Mouse (Mus musculus) layer of hippocampus, postnatal 10 days (tissue): ENCODE results near the gene Nolc1. TPM values are rescaled to one million over a fixed set of nuclear protein-coding genes. Genes with fewer than 3 reads are reported as not detected.

Source experiments
- DNase-seq, 2 experiments: peaks; one replicate each; pipeline ENCODE4 v3.0.0; 2021; ENCODE audit warnings: low spot score in 2 of 2
- long read RNA-seq: library from polyadenylated mRNA; stranded (forward); transcript quantifications from one replicate; pipeline ENCODE4 v2.0.0, GENCODE M21; 2023
- total RNA-seq, 2 experiments: library from RNA; stranded (reverse); gene quantifications; 2 replicates each; pipeline ENCODE4 v1.2.3; 2021

Nolc1 gene
- total RNA-seq: 10 to 100 TPM; 41.2 to 45.6 TPM
- long read RNA-seq, transcript Nolc1-203 (13 exons, 3,523 nt): major isoform, 10 of 22 reads
- long read RNA-seq, partial matches to known transcripts: 5 of 22 reads
- long read RNA-seq, other reads (novel, unspliced or antisense): 7 of 22 reads

- DNase-seq: peak; percentile 98 to 99
Observed at GRCm38 (mm10) chr19:46075616-46076607, at the start of gene Nolc1. Nolc1 (plus strand) TSS chr19:46075863.

- DNase-seq: no peak
Observed at GRCm38 (mm10) chr19:46026567-46026966, 49.1 kb upstream of the Nolc1 start.

- DNase-seq: no peak
Observed at GRCm38 (mm10) chr19:46028747-46029320, 46.8 kb upstream of the Nolc1 start.

- DNase-seq: no peak
Observed at GRCm38 (mm10) chr19:46029652-46030051, 46.0 kb upstream of the Nolc1 start.

- no peak for DNase-seq
Observed at GRCm38 (mm10) chr19:46030196-46030983, 45.3 kb upstream of the Nolc1 start.

- DNase-seq: no peak
Observed at GRCm38 (mm10) chr19:46031689-46032432, 43.8 kb upstream of the Nolc1 start.

GRCm38 (mm10) chr19:46032731-46033510 lies 42.7 kb upstream of the Nolc1 start:
- peak; percentile 30 to 55 for DNase-seq

GRCm38 (mm10) chr19:46033911-46034310 lies 41.8 kb upstream of the Nolc1 start:
- no peak for DNase-seq

- DNase-seq: no peak
Observed at GRCm38 (mm10) chr19:46035971-46036370, 39.7 kb upstream of the Nolc1 start.

- peak; percentile 38 to 48 for DNase-seq
Observed at GRCm38 (mm10) chr19:46036477-46037242, 39.0 kb upstream of the Nolc1 start.

GRCm38 (mm10) chr19:46037243-46037924 lies 38.3 kb upstream of the Nolc1 start:
- DNase-seq: no peak

- peak in 1 of 2 experiments; percentile 24 for DNase-seq
Observed at GRCm38 (mm10) chr19:46037925-46038850, 37.5 kb upstream of the Nolc1 start.

GRCm38 (mm10) chr19:46038851-46039260 lies 36.8 kb upstream of the Nolc1 start:
- peak in 1 of 2 experiments; percentile 36 for DNase-seq

GRCm38 (mm10) chr19:46039478-46039877 lies 36.2 kb upstream of the Nolc1 start:
- peak; percentile 71 to 86 for DNase-seq

- no peak for DNase-seq
Observed at GRCm38 (mm10) chr19:46040149-46040902, 35.3 kb upstream of the Nolc1 start.

GRCm38 (mm10) chr19:46041299-46041932 lies 34.2 kb upstream of the Nolc1 start:
- DNase-seq: no peak
